Mouse (Mus musculus): ENCODE data around the gene Mecr.

- TF ChIP-seq CTCF (IDR thresholded peaks at IDR 0.05; ENCODE audit: borderline replicate concordance, insufficient read depth, low read depth, low read length) (no peak), POLR2A (IDR thresholded peaks at IDR 0.05; ENCODE audit: borderline replicate concordance, insufficient read depth, low read length) (no peak)
Measured at GRCm38 (mm10) chr4:131881306-131881705, 38.0 kb downstream of the Mecr start.
